Mouse (Mus musculus) intestine, embryonic 16.5 days (tissue): Measurements from ENCODE around the gene AW011738. TPM values are rescaled to one million over a fixed set of nuclear protein-coding genes. Genes with fewer than 3 reads are reported as not detected.
A peak's percentile ranks its signal among the peaks of the same experiment; 100 is the strongest.

Source experiments
- ATAC-seq: fragments of 200-750 bp; cut with Nextera tagmentation; 2 replicates; pipeline ENCODE4 v1.8.0; 2017; ENCODE audit warnings: moderate TSS enrichment, moderate library complexity
- H3K27ac ChIP-seq: fragments of 300-500 bp; sonication (generic); 2 replicates; pipeline ENCODE4 v1.5.1; 2014; ENCODE audit warnings: mild to moderate bottlenecking, low read length
- H3K27me3 ChIP-seq: fragments of 300-500 bp; sonication (generic); replicated peaks from 2 replicates; pipeline ENCODE4 v1.6.1; 2014; ENCODE audit warnings: low read length, control low read depth, mixed read lengths; ENCODE audit not compliant: control insufficient read depth, insufficient read depth
- H3K36me3 ChIP-seq: fragments of 300-500 bp; sonication (generic); 2 replicates; pipeline ENCODE4 v1.6.1; 2014; ENCODE audit warnings: low read length, control low read depth; ENCODE audit not compliant: control insufficient read depth, insufficient read depth
- H3K4me1 ChIP-seq: fragments of 300-500 bp; sonication (generic); 2 replicates; pipeline ENCODE4 v1.6.1; 2014; ENCODE audit warnings: low read length, control low read depth, mixed read lengths; ENCODE audit not compliant: control insufficient read depth, insufficient read depth
- H3K4me2 ChIP-seq: fragments of 300-500 bp; sonication (generic); 2 replicates; pipeline ENCODE4 v1.6.1; 2014; ENCODE audit warnings: low read depth, low read length, control low read depth
- H3K4me3 ChIP-seq: fragments of 300-500 bp; sonication (generic); 2 replicates; pipeline ENCODE4 v1.5.1; 2014; ENCODE audit warnings: mild to moderate bottlenecking, low read length
- H3K9ac ChIP-seq: fragments of 300-500 bp; sonication (generic); 2 replicates; pipeline ENCODE4 v1.6.1; 2014; ENCODE audit warnings: low read depth, low read length
- H3K9me3 ChIP-seq: fragments of 300-500 bp; sonication (generic); 2 replicates; pipeline ENCODE4 v1.6.1; 2016; ENCODE audit warnings: low read length, control low read depth; ENCODE audit not compliant: control insufficient read depth
- WGBS: fragments of 180-500 bp; shearing (Covaris S2); extraction: QIAGEN DNeasy Blood & Tissue Kit; methylation state at CpG from one replicate; pipeline ENCODE4 v1.1.7; 2014; 5-methylcytosine and 5-hydroxymethylcytosine counted together
- polyA plus RNA-seq: library from polyadenylated mRNA; unstranded; fragments of >200 nt; fragmentation: Nextera tagmentation; extraction: Ambion mirVana; gene quantifications from 2 replicates; pipeline ENCODE4 v1.2.1, GENCODE M21; 2015

Gene AW011738
- polyA plus RNA-seq, 1 experiment from 2014 or later: 2.3 TPM

- Histone ChIP-seq H3K4me2 (no peak overlapping the region), H3K36me3 (no peaks in the 10 kb centered on the region), H3K4me3 (no peak overlapping the region), H3K27ac (no peak overlapping the region), H3K9ac (no peak overlapping the region), H3K4me1 (no peaks in the 10 kb centered on the region), H3K9me3 (no peaks in the 10 kb centered on the region), H3K27me3 (no peaks in the 10 kb centered on the region)
- WGBS: 91% methylated on average over 13 of the region's 13 CpGs
- no peak for ATAC-seq
Measured at GRCm38 (mm10) chr4:156213134-156213533, 10.0 kb downstream of the AW011738 start.

DNA sequence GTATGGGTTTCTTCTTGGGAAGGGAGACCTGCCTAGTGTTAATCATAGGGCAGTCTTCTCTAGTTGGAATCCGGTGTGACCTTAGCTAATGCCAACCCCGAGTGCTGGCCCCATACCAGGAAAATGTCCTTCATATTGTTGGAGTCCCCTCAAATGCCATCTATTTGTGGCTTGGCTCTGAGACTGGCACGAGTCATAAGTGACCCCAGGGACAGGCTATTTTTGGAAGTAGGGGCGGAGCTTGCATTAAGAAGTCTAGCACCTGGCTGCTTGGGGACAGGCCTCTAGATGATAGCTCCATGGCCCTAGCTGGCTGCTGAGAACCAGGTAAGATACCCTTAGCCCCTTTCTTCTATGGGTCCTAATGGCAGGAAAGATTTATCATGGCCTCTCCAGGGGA is 12.5 kb downstream of the AW011738 start, which contains the start of gene Perm1:
Gene Perm1 (plus strand): TSS at position 220 of the 400 bp plus-strand sequence.
- ATAC-seq: no peak
- no peaks in the 10 kb centered on the region for H3K36me3 ChIP-seq
- no peak within 1 kb of the TSS for H3K27ac ChIP-seq
- no peak within 1 kb of the TSS for H3K4me3 ChIP-seq
- 71% methylated on average over 4 of the region's 4 CpGs for WGBS
- H3K9me3 ChIP-seq: no peaks in the 10 kb centered on the region
- no peak within 1 kb of the TSS for H3K4me2 ChIP-seq
- H3K4me1 ChIP-seq: no peaks in the 10 kb centered on the region
- H3K9ac ChIP-seq: no peak within 1 kb of the TSS
- H3K27me3 ChIP-seq: no peaks in the 10 kb centered on the region; the same call in 1 of the 2 replicates

DNA sequence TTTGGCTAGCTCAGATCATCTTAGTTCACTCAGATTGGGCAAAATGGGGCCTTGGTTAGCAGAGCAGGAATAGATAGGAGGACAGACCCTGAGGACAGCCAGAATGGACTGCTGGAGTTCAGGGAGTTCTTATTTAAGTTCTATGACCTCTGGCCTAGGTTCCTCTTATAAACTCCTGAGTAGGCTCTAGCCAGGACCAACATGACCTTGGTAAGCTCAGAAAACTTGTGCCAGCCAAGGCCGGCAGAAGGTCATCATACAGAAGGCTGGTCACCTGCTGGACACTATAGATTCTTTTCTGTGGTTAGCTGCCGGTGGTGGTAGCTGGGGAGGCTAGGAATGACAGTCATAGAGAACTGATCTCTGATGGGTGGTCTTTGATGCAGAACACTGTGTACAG is 13.1 kb downstream of the AW011738 start:
- Histone ChIP-seq H3K9me3 (no peaks in the 10 kb centered on the region), H3K27ac (no peak overlapping the region), H3K4me3 (no peak overlapping the region), H3K4me1 (no peaks in the 10 kb centered on the region), H3K4me2 (no peak overlapping the region), H3K27me3 (no peaks in the 10 kb centered on the region; the same call in 1 of the 2 replicates), H3K36me3 (no peaks in the 10 kb centered on the region), H3K9ac (no peak overlapping the region)
- 81% methylated on average over 2 of the region's 2 CpGs for WGBS
- no peak for ATAC-seq

GRCm38 (mm10) chr4:156217022-156217669 is 14.0 kb downstream of the AW011738 start:
- 78% methylated on average over 16 of the region's 16 CpGs for WGBS
- H3K4me1 ChIP-seq: no peaks in the 10 kb centered on the region
- H3K9me3 ChIP-seq: no peaks in the 10 kb centered on the region
- no peaks in the 10 kb centered on the region; the same call in 1 of the 2 replicates for H3K27me3 ChIP-seq
- no peak for ATAC-seq
- no peaks in the 10 kb centered on the region for H3K36me3 ChIP-seq
- no peak overlapping the region for H3K27ac ChIP-seq
- no peak overlapping the region for H3K9ac ChIP-seq
- H3K4me3 ChIP-seq: no peak overlapping the region
- no peak overlapping the region for H3K4me2 ChIP-seq

DNA sequence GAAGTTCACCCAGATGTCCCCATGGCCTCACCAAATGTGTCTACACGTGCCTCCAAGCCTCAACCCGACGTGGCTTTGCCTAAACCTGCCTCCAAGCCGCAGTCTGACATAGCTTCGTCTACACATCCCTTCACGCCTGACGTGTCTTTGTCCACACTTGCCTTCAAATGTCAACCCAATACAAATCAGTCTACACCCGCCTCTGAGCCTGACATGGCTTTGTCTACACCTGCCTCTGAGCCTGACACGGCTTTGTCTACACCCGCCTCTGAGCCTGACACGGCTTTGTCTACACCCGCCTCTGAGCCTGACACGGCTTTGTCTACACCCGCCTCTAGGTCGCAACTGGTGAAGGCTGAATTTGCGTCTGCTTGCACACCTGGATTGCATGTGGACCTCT is 14.7 kb downstream of the AW011738 start:
- no peak overlapping the region for H3K4me3 ChIP-seq
- no peak for ATAC-seq
- 79% methylated on average over 16 of the region's 16 CpGs for WGBS
- no peaks in the 10 kb centered on the region for H3K9me3 ChIP-seq
- H3K9ac ChIP-seq: no peak overlapping the region
- no peaks in the 10 kb centered on the region; the same call in 1 of the 2 replicates for H3K27me3 ChIP-seq
- no peak overlapping the region for H3K4me2 ChIP-seq
- H3K4me1 ChIP-seq: no peaks in the 10 kb centered on the region
- no peaks in the 10 kb centered on the region for H3K36me3 ChIP-seq
- no peak overlapping the region for H3K27ac ChIP-seq

DNA sequence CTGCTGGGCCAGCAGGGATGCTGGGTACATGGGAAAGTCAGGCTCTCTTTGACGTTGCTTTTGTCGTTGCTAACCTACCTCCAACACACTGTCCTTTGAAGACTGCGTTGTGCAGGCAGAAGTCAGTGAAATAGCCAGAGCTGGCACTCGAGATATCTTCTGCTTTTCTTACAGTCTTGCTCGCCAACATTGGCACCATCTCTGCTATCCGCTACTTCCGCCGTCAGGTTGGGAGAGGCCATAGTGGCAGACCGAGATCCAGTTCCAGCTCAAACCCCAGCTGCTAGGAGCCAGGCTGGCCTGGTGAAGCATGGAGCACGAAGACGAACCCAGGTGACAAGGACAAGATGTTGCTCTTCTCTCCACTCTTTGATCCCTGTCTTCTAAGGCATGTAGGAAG is 16.8 kb downstream of the AW011738 start:
- Histone ChIP-seq H3K4me1 (no peaks in the 10 kb centered on the region), H3K9me3 (no peaks in the 10 kb centered on the region), H3K36me3 (no peaks in the 10 kb centered on the region), H3K4me3 (no peak overlapping the region), H3K27ac (no peak overlapping the region), H3K9ac (no peak overlapping the region), H3K4me2 (no peak overlapping the region), H3K27me3 (no peaks in the 10 kb centered on the region; the same call in 1 of the 2 replicates)
- no peak for ATAC-seq
- WGBS: 89% methylated on average over 11 of the region's 11 CpGs

GRCm38 (mm10) chr4:156224276-156224675 is 21.2 kb downstream of the AW011738 start:
- Histone ChIP-seq H3K4me3 (no peak overlapping the region), H3K27me3 (no peaks in the 10 kb centered on the region), H3K4me2 (no peak overlapping the region), H3K4me1 (peaks cover 17% of the 10 kb centered on the region), H3K9ac (no peak overlapping the region), H3K27ac (no peak overlapping the region), H3K9me3 (no peaks in the 10 kb centered on the region), H3K36me3 (no peaks in the 10 kb centered on the region)
- 73% methylated on average over 2 of the region's 2 CpGs for WGBS
- no peak for ATAC-seq

DNA sequence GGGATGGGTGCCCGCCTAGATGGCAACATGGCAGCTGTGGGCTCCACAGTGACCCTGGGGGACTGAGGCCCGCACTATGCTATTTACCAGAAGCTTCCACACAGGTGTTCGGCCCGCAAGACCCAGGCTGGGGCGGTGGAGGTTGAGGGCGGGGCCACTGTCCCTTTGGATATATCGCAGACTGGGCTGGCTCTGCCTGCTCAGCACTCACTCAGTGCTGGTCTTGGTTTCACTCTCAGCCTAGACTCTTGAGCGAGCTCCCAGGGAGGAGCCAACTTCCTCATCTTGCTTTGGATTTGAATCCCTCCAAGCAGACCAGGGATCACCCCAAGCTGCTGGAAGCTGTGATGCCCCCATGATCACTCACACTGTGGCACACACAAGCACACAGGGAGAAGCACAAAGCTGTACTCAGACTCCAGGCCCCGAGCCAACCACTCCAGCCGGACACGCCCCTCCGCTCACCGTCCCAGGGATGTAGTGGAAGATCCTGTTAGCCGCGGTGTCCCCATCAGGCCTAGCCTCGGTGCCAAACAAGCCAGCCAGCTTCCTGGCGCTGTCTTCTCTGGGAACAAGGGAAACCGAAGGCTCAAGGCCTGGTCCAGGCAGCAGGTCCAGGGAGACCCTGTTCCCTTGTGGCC is 24.8 kb downstream of the AW011738 start:
- peak overlapping the region; percentile 43 for H3K4me2 ChIP-seq
- H3K9ac ChIP-seq: peak overlapping the region; percentile 42
- H3K9me3 ChIP-seq: no peaks in the 10 kb centered on the region
- WGBS: 31% methylated on average over 18 of the region's 18 CpGs
- H3K27me3 ChIP-seq: no peaks in the 10 kb centered on the region
- peaks cover 4% of the 10 kb centered on the region for H3K36me3 ChIP-seq
- peaks cover 17% of the 10 kb centered on the region for H3K4me1 ChIP-seq
- H3K4me3 ChIP-seq: peak overlapping the region; percentile 34
- ATAC-seq: peak; percentile 62
- H3K27ac ChIP-seq: no peak overlapping the region

GRCm38 (mm10) chr4:156228393-156229024 is 25.4 kb downstream of the AW011738 start:
- no peak overlapping the region for H3K27ac ChIP-seq
- WGBS: 23% methylated on average over 12 of the region's 12 CpGs
- peak; percentile 86 for ATAC-seq

More at GRCm38 (mm10) chr4:156228393-156229024, 25.4 kb downstream of the AW011738 start:
- no peaks in the 10 kb centered on the region for H3K27me3 ChIP-seq
- peak overlapping the region; percentile 43 for H3K4me2 ChIP-seq
- peaks cover 18% of the 10 kb centered on the region for H3K4me1 ChIP-seq
- peak overlapping the region; percentile 34 for H3K4me3 ChIP-seq
- H3K9ac ChIP-seq: peak overlapping the region; percentile 42
- H3K9me3 ChIP-seq: no peaks in the 10 kb centered on the region
- peaks cover 4% of the 10 kb centered on the region for H3K36me3 ChIP-seq
